Mouse (Mus musculus) stomach, adult 2 months (tissue): ENCODE results near the gene Stfa2. TPM values are rescaled to one million over a fixed set of nuclear protein-coding genes. Genes with fewer than 3 reads are reported as not detected.

Experiments used
- polyA plus RNA-seq: library from polyadenylated mRNA; depleted of rRNA; stranded (reverse); fragments of >200 nt; gene quantifications from 2 replicates; pipeline ENCODE4 v1.2.3, GENCODE M21; 2012; rRNA removed

Stfa2 gene
- not detected in 2 replicates for polyA plus RNA-seq

DNA sequence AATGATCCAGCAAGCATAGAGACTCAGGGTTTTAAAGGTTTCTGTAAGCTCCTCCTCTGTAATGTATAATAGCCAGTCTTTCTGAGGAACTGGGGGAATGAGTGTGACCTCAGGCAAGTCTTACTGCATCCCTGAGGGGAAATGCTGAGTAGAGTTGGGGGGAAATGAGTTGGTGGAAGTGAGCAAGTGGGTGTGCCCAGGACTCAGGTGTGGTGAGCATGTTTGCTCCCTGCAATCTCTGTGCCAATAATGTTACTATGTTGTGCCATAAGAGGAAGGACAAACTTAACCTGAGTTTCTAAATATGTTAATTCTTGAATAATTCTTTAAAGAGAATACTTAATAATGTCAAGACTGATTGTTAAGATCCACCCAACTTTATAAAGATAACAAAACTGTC is at the start of gene Stfa2:
Gene Stfa2, minus strand, starts transcription at position 101 of the 400 bp plus-strand sequence.

GRCm38 (mm10) chr16:36455342-36455802 is 47.1 kb upstream of the Stfa2 start, which contains the start of gene Stfa3:
TSS of gene Stfa3 (minus strand) at chr16:36455392.

GRCm38 (mm10) chr16:36367648-36368047 is 40.6 kb downstream of the Stfa2 start, which contains the start of gene BC100530:
TSS of gene BC100530 (minus strand) at chr16:36367748.

Other genes with a start within 250 kb of the Stfa2 start
- not detected in 2 replicates for gene Gm5483, start 224.2 kb downstream of the Stfa2 start, polyA plus RNA-seq
- gene Gm5416, start 198.1 kb downstream of the Stfa2 start, polyA plus RNA-seq = not detected in 2 replicates
- not detected in 2 replicates for gene 2010005H15Rik, start 187.0 kb downstream of the Stfa2 start, polyA plus RNA-seq
- gene Stfa1, start 131.5 kb downstream of the Stfa2 start, polyA plus RNA-seq = not detected in 2 replicates
- gene BC117090, start 74.1 kb downstream of the Stfa2 start, polyA plus RNA-seq = not detected in 2 replicates
- gene BC100530, start 40.7 kb downstream of the Stfa2 start, polyA plus RNA-seq = not detected in 2 replicates
- not detected in 2 replicates for gene Stfa3, start 46.9 kb upstream of the Stfa2 start, polyA plus RNA-seq
- 0.14 and 0.26 TPM in 2 replicates for gene Casr, start 153.7 kb upstream of the Stfa2 start, polyA plus RNA-seq